Mouse (Mus musculus) heart, embryonic 13.5 days (tissue): ENCODE measurements around the gene Gm9999. TPM values are rescaled to one million over a fixed set of nuclear protein-coding genes. Genes with fewer than 3 reads are reported as not detected.

Experiments used
- ATAC-seq: fragments of 200-750 bp; cut with Nextera tagmentation; 2 replicates; pipeline ENCODE4 v1.8.0; 2017; ENCODE audit warnings: moderate TSS enrichment; ENCODE audit not compliant: insufficient number of reproducible peaks, low FRiP score, low TSS enrichment; ENCODE audit errors: extremely low read depth
- H3K27ac ChIP-seq: fragments of 300-500 bp; sonication (generic); replicated peaks from 2 replicates; pipeline ENCODE4 v1.5.1; 2015; ENCODE audit warnings: moderate library complexity, mild to moderate bottlenecking, inconsistent platforms
- H3K27me3 ChIP-seq: fragments of 300-500 bp; sonication (generic); replicated peaks from 2 replicates; pipeline ENCODE4 v1.6.1; 2015; ENCODE audit warnings: mild to moderate bottlenecking, inconsistent platforms
- H3K36me3 ChIP-seq: fragments of 300-500 bp; sonication (generic); 2 replicates; pipeline ENCODE4 v1.6.1; 2015; ENCODE audit warnings: mild to moderate bottlenecking, inconsistent platforms
- H3K4me1 ChIP-seq: fragments of 300-500 bp; sonication (generic); 2 replicates; pipeline ENCODE4 v1.6.1; 2015; ENCODE audit warnings: inconsistent platforms
- H3K4me2 ChIP-seq: fragments of 300-500 bp; sonication (generic); 2 replicates; pipeline ENCODE4 v1.6.1; 2015; ENCODE audit warnings: inconsistent platforms, mild to moderate bottlenecking, moderate library complexity
- H3K4me3 ChIP-seq: fragments of 300-500 bp; sonication (generic); 2 replicates; pipeline ENCODE4 v1.5.1; 2015; ENCODE audit warnings: moderate library complexity, mild to moderate bottlenecking, inconsistent platforms
- H3K9ac ChIP-seq: fragments of 300-500 bp; sonication (generic); 2 replicates; pipeline ENCODE4 v1.6.1; 2015; ENCODE audit warnings: inconsistent platforms, mild to moderate bottlenecking, moderate library complexity
- H3K9me3 ChIP-seq: fragments of 300-500 bp; sonication (generic); 2 replicates; pipeline ENCODE4 v1.6.1; 2016; ENCODE audit warnings: inconsistent platforms
- WGBS: fragments of 180-500 bp; shearing (Covaris S2); methylation state at CpG from one replicate; pipeline ENCODE4 v1.1.7; 2015; ENCODE audit warnings: mixed read lengths; 5-methylcytosine and 5-hydroxymethylcytosine counted together
- polyA plus RNA-seq: library from polyadenylated mRNA; unstranded; fragments of >200 nt; fragmentation: Nextera tagmentation; extraction: Ambion mirVana; gene quantifications from 2 replicates; pipeline ENCODE4 v1.2.1, GENCODE M21; 2015

Gene Gm9999
- polyA plus RNA-seq, 1 experiment from 2014 or later: not detected

GRCm38 (mm10) chr7:47030517-47031193 is 47.3 kb downstream of the Gm9999 start:
- no peak overlapping the region for H3K4me3 ChIP-seq
- no peak overlapping the region for H3K4me2 ChIP-seq
- no peak for ATAC-seq
- WGBS: 73% methylated on average over 9 of the region's 9 CpGs
- H3K9ac ChIP-seq: no peak overlapping the region
- no peaks in the 10 kb centered on the region for H3K9me3 ChIP-seq
- no peaks in the 10 kb centered on the region for H3K36me3 ChIP-seq
- no peak overlapping the region for H3K27ac ChIP-seq
- H3K4me1 ChIP-seq: no peaks in the 10 kb centered on the region
- H3K27me3 ChIP-seq: no peaks in the 10 kb centered on the region

- Histone ChIP-seq H3K36me3 (no peaks in the 10 kb centered on the region), H3K4me2 (no peak overlapping the region), H3K27me3 (no peaks in the 10 kb centered on the region), H3K4me3 (no peak overlapping the region), H3K27ac (no peak overlapping the region), H3K9ac (no peak overlapping the region), H3K9me3 (no peaks in the 10 kb centered on the region), H3K4me1 (no peaks in the 10 kb centered on the region)
- no peak for ATAC-seq
- 71% methylated on average over 4 of the region's 4 CpGs for WGBS
Observed at GRCm38 (mm10) chr7:47031371-47031770, 48.0 kb downstream of the Gm9999 start.

- no peak overlapping the region for H3K4me2 ChIP-seq
- no peaks in the 10 kb centered on the region for H3K27me3 ChIP-seq
- H3K36me3 ChIP-seq: no peaks in the 10 kb centered on the region
- no peaks in the 10 kb centered on the region for H3K9me3 ChIP-seq
- H3K27ac ChIP-seq: no peak overlapping the region
- no peak overlapping the region for H3K9ac ChIP-seq
- no peak for ATAC-seq
- H3K4me1 ChIP-seq: no peaks in the 10 kb centered on the region
- 82% methylated on average over 4 of the region's 4 CpGs for WGBS
- no peak overlapping the region for H3K4me3 ChIP-seq
Observed at GRCm38 (mm10) chr7:47034785-47035384, 51.5 kb downstream of the Gm9999 start.

GRCm38 (mm10) chr7:47035426-47035825 is 52.0 kb downstream of the Gm9999 start:
- no peak overlapping the region for H3K27ac ChIP-seq
- H3K4me1 ChIP-seq: no peaks in the 10 kb centered on the region
- no peak overlapping the region for H3K4me3 ChIP-seq
- no peaks in the 10 kb centered on the region for H3K9me3 ChIP-seq
- H3K36me3 ChIP-seq: no peaks in the 10 kb centered on the region
- no peak overlapping the region for H3K9ac ChIP-seq
- no peak overlapping the region for H3K4me2 ChIP-seq
- 71% methylated on average over 8 of the region's 8 CpGs for WGBS
- no peak for ATAC-seq
- no peaks in the 10 kb centered on the region for H3K27me3 ChIP-seq

Other genes starting within 250 kb of the Gm9999 start
- not detected in 2 replicates for gene Saa1, start 240.6 kb upstream of the Gm9999 start, polyA plus RNA-seq
- not detected in 2 replicates for gene Saa2, start 231.8 kb upstream of the Gm9999 start, polyA plus RNA-seq
- 9.7 and 10.8 TPM in 2 replicates for gene Hps5, start 187.5 kb upstream of the Gm9999 start, polyA plus RNA-seq
- 28.5 and 29.7 TPM in 2 replicates for gene Gtf2h1, start 187.5 kb upstream of the Gm9999 start, polyA plus RNA-seq
- gene Ldha, start 142.1 kb upstream of the Gm9999 start, polyA plus RNA-seq: 2,723 and 3,293 TPM in 2 replicates
- not detected in 2 replicates for gene Ldhc, start 122.4 kb upstream of the Gm9999 start, polyA plus RNA-seq
- 165 and 182 TPM in 2 replicates for gene Tsg101, start 63.6 kb upstream of the Gm9999 start, polyA plus RNA-seq
- 7.5 and 8.0 TPM in 2 replicates for gene Uevld, start 25.1 kb upstream of the Gm9999 start, polyA plus RNA-seq
- 13.1 and 13.4 TPM in 2 replicates for gene Spty2d1, start 24.8 kb downstream of the Gm9999 start, polyA plus RNA-seq
- gene Tmem86a, start 67.0 kb downstream of the Gm9999 start, polyA plus RNA-seq: 22.5 and 25.1 TPM in 2 replicates
- 0.12 and 0.29 TPM in 2 replicates for gene Ptpn5, start 150.1 kb downstream of the Gm9999 start, polyA plus RNA-seq
- not detected in 2 replicates for gene Mrgpra6, start 221.3 kb downstream of the Gm9999 start, polyA plus RNA-seq